Comparison of ENCODE assay signal across 8 mouse cellular contexts in the genomic region with DNA sequence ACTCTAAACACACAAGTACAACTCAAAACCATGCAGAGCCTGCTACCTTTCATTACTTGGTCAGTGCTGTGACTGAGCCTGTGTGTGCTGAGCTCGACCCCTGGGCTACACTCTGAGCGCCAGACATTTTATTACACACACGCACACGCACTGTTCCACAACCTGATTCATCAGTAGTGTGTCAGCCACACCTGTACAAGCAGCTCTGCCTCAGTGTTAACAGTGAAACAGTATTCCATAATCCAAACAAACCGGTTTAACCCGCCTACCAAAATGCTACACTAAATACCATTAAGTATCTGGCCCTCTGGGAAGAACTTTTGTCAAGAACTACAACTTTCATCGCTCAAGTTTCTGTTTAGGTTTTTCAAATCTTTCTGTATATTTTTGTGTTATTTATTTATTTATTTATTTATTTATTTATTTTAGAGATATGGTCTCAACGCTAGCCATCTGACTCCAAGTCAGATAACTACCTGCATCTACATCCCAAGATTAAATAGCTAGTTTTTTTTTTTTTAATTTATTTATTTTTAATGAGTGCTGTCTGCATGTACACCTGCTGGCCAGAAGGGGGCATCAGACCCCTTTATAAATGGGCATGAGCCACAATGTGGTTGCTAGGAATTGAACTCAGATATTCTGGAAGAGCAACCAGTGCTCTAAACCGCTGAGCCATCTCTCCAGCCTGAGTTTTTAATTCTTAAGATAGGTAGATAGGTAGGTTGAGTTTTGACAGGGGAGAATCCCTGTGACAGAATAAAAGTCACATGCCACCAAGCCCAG. TPM values are rescaled to one million over a fixed set of nuclear protein-coding genes. Genes with fewer than 3 reads are reported as not detected.
DNase-seq lines count a peak whose midpoint lies in the region; ATAC-seq and TF ChIP-seq lines count a peak whose summit lies in the region.

No protein-coding gene starts in this region.

- intact Hi-C loops in heart, adult 2 months (cut with DNase I) = loop anchor here (1.0 kb wide), 1 partner anchor 118 kb away; no protein-coding TSS in a partner anchor

- H3K9me3 ChIP-seq in heart, embryonic 11.5 days (replicated peaks; ENCODE audit: control insufficient read depth, low read length) = no peaks in the 10 kb centered on the region
- no peaks in the 10 kb centered on the region for H3K9me3 ChIP-seq in lung, postnatal 0 days (ENCODE audit: low read length)

- no peaks in the 10 kb centered on the region for H3K4me1 ChIP-seq in heart, adult 2 months (ENCODE audit: control insufficient read depth, insufficient read depth, low read length)
- H3K4me1 ChIP-seq in heart, embryonic 11.5 days (ENCODE audit: control insufficient read depth, insufficient read depth, low read length) = no peaks in the 10 kb centered on the region
- no peaks in the 10 kb centered on the region for H3K4me1 ChIP-seq in lung, postnatal 0 days (ENCODE audit: insufficient read depth, low read depth, low read length)

- WGBS in heart, adult 2 months = 59% methylated on average over 9 of the region's 9 CpGs
- WGBS in heart, embryonic 11.5 days (ENCODE audit: insufficient replicate concordance) = 57% methylated on average over 9 of the region's 9 CpGs
- 48% methylated on average over 9 of the region's 9 CpGs for WGBS in lung, postnatal 0 days

- no peak overlapping the region for H3K4me2 ChIP-seq in heart, embryonic 11.5 days
- H3K4me2 ChIP-seq in lung, postnatal 0 days (replicated peaks; ENCODE audit: low read depth, low read length) = no peak overlapping the region

- H3K4me3 ChIP-seq in heart, adult 2 months = no peak overlapping the region
- no peak overlapping the region for H3K4me3 ChIP-seq in heart, embryonic 11.5 days (ENCODE audit: low read depth, low read length)
- H3K4me3 ChIP-seq in lung, postnatal 0 days (ENCODE audit: low read depth, low read length) = no peak overlapping the region

- no peak overlapping the region for H3K27ac ChIP-seq in heart, adult 2 months
- H3K27ac ChIP-seq in heart, embryonic 11.5 days (ENCODE audit: low read depth, low read length) = no peak overlapping the region
- no peak overlapping the region for H3K27ac ChIP-seq in lung, postnatal 0 days (ENCODE audit: low read length)

- H3K9ac ChIP-seq in heart, adult 2 months (ENCODE audit: low read depth, low read length) = no peak overlapping the region
- no peak overlapping the region for H3K9ac ChIP-seq in heart, embryonic 11.5 days (ENCODE audit: low read depth, low read length)
- no peak overlapping the region for H3K9ac ChIP-seq in lung, postnatal 0 days (replicated peaks; ENCODE audit: low read depth)

- no peak for TF ChIP-seq POLR2A in heart, adult 2 months (IDR thresholded peaks at IDR 0.05; ENCODE audit: insufficient read depth, low read depth, low read length)

- H3K36me3 ChIP-seq in heart, adult 2 months (ENCODE audit: control insufficient read depth, insufficient read depth, low read length) = no peaks in the 10 kb centered on the region
- H3K36me3 ChIP-seq in heart, embryonic 11.5 days (ENCODE audit: control insufficient read depth, insufficient read depth, low read length) = no peaks in the 10 kb centered on the region
- H3K36me3 ChIP-seq in lung, postnatal 0 days (ENCODE audit: insufficient read depth, low read length) = no peaks in the 10 kb centered on the region

- no peak for ATAC-seq in heart, embryonic 11.5 days (replicated peaks; ENCODE audit: insufficient number of reproducible peaks, low FRiP score, low TSS enrichment)
- ATAC-seq in lung, postnatal 0 days = no peak

- peak; percentile 90 for TF ChIP-seq CTCF in heart, adult 2 months (IDR thresholded peaks at IDR 0.05)
- peak; percentile 74 for TF ChIP-seq CTCF in lung, postnatal 0 days (IDR thresholded peaks at IDR 0.05)

- no peaks in the 10 kb centered on the region for H3K27me3 ChIP-seq in heart, adult 2 months (ENCODE audit: control insufficient read depth, insufficient read depth, low read length)
- no peaks in the 10 kb centered on the region for H3K27me3 ChIP-seq in heart, embryonic 11.5 days (ENCODE audit: control insufficient read depth, insufficient read depth, low read length)
- no peaks in the 10 kb centered on the region for H3K27me3 ChIP-seq in lung, postnatal 0 days (replicated peaks; ENCODE audit: insufficient read depth, low read length)

- DNase-seq in heart, adult 2 months = peak in 1 of 2 experiments; percentile 17
- DNase-seq in 416B (ENCODE audit: low read depth) (peak; percentile 79), R1 (ENCODE audit: low read depth, low spot score) (peak; percentile 77)
- peak; percentile 20 for DNase-seq in embryo, embryonic 11.5 days (ENCODE audit: low read depth, low spot score)
- peak; percentile 75 for DNase-seq in lung, postnatal 0 days (ENCODE audit: low spot score)
- DNase-seq in urinary bladder, postnatal 36 days (ENCODE audit: low spot score in 2 of 2) = no peak
- no peak for DNase-seq in ovary, postnatal 10 days (ENCODE audit: low spot score)

- no peaks in the 10 kb centered on the region for H3K79me2 ChIP-seq in heart, adult 2 months (replicated peaks; ENCODE audit: control insufficient read depth, insufficient read depth, low read length)

- TF ChIP-seq EP300 in heart, adult 2 months (IDR thresholded peaks at IDR 0.05; ENCODE audit: insufficient read depth, low read depth, low read length) = no peak
- TF ChIP-seq EP300 in lung, postnatal 0 days (IDR thresholded peaks at IDR 0.05) = no peak

RNA-seq across cellular contexts. Expression of a gene that starts 11.1 kb away (rescaled TPM):
- total RNA-seq in heart, adult 2 months (2021) = 1 to 10 TPM; 7.6 to 8.1 TPM
- polyA plus RNA-seq in heart, adult 2 months (2012; rRNA removed) = 2.7 and 4.2 TPM in 2 replicates
- polyA plus RNA-seq in heart, embryonic 11.5 days (2014; fragmentation: Nextera tagmentation; extraction: Ambion mirVana) = 12.2 and 12.6 TPM in 2 replicates
- 5.8 and 6.5 TPM in 2 replicates for polyA plus RNA-seq in lung, postnatal 0 days (2015; fragmentation: Nextera tagmentation; extraction: Ambion mirVana)

RNA-seq across cellular contexts. Expression of a gene that starts 39.3 kb away (rescaled TPM):
- total RNA-seq in heart, adult 2 months (2021) = 10 to 100 TPM; 51.3 to 58.3 TPM
- 19.2 and 33.6 TPM in 2 replicates for polyA plus RNA-seq in heart, adult 2 months (2012; rRNA removed)
- 20.7 and 30.6 TPM in 2 replicates for polyA plus RNA-seq in heart, embryonic 11.5 days (2014; fragmentation: Nextera tagmentation; extraction: Ambion mirVana)
- 22.3 and 26.1 TPM in 2 replicates for polyA plus RNA-seq in lung, postnatal 0 days (2015; fragmentation: Nextera tagmentation; extraction: Ambion mirVana)

RNA-seq across cellular contexts. Expression of a gene that starts 39.4 kb away (rescaled TPM):
- 10 to 100 TPM; 46.7 to 48.8 TPM for total RNA-seq in heart, adult 2 months (2021)
- polyA plus RNA-seq in heart, adult 2 months (2012; rRNA removed) = 23.4 and 45.9 TPM in 2 replicates
- 13.2 and 17.1 TPM in 2 replicates for polyA plus RNA-seq in heart, embryonic 11.5 days (2014; fragmentation: Nextera tagmentation; extraction: Ambion mirVana)
- 13.8 and 16.8 TPM in 2 replicates for polyA plus RNA-seq in lung, postnatal 0 days (2015; fragmentation: Nextera tagmentation; extraction: Ambion mirVana)

Comparison
In these comparisons a context has a peak if more than half of its experiments do, and no peak if none do; other contexts are left out.
1. DNase-seq: peak in 416B (single experiment), R1 (single experiment), embryo, embryonic 11.5 days (single experiment) and lung, postnatal 0 days (single experiment); none in urinary bladder, postnatal 36 days (0 of 2) and ovary, postnatal 10 days (single experiment).